Mouse (Mus musculus) C2C12 (cell line): ENCODE data around the gene Shroom2. TPM values are rescaled to one million over a fixed set of nuclear protein-coding genes. Genes with fewer than 3 reads are reported as not detected.

Source experiments
- H3K27me3 ChIP-seq: one replicate; pipeline ENCODE4 v1.6.1; 2011; ENCODE audit not compliant: control insufficient read depth, insufficient read depth, insufficient read length
- H3K36me3 ChIP-seq: one replicate; pipeline ENCODE4 v1.6.1; 2011; ENCODE audit not compliant: control insufficient read depth, insufficient read depth
- H3K4me3 ChIP-seq: one replicate; pipeline ENCODE4 v1.5.1; 2011; ENCODE audit warnings: mild to moderate bottlenecking, control low read depth; ENCODE audit not compliant: poor library complexity, insufficient read depth, severe bottlenecking
- H3K79me2 ChIP-seq: one replicate; pipeline ENCODE4 v1.6.1; 2011; ENCODE audit not compliant: control insufficient read depth, insufficient read depth
- H3K79me3 ChIP-seq: one replicate; pipeline ENCODE4 v1.6.1; 2011; ENCODE audit warnings: low read depth, control low read depth
- H3ac ChIP-seq: one replicate; pipeline ENCODE3; 2011; ENCODE audit warnings: low read depth; ENCODE audit not compliant: control insufficient read depth, insufficient read length
- CEBPB ChIP-seq: IDR thresholded peaks from one replicate; pipeline ENCODE4 v1.6.1; 2011; ENCODE audit warnings: low read depth, mild to moderate bottlenecking, control low read depth, moderate library complexity
- CTCF ChIP-seq: IDR thresholded peaks from one replicate; pipeline ENCODE4 v1.5.1; 2011; ENCODE audit not compliant: control insufficient read depth, insufficient read depth, insufficient read length
- FOSL1 ChIP-seq: IDR thresholded peaks from one replicate; pipeline ENCODE4 v1.8.0; 2011; ENCODE audit warnings: mild to moderate bottlenecking, low read length; ENCODE audit not compliant: poor library complexity, insufficient read depth, severe bottlenecking
- MAX ChIP-seq: IDR thresholded peaks from one replicate; pipeline ENCODE4 v1.6.1; 2011; ENCODE audit warnings: mild to moderate bottlenecking, control low read depth
- MYOD1 ChIP-seq: IDR thresholded peaks from one replicate; pipeline ENCODE4 v1.6.1; 2011; ENCODE audit warnings: low read depth; ENCODE audit not compliant: control insufficient read depth, insufficient read length
- MYOG ChIP-seq: IDR thresholded peaks from one replicate; pipeline ENCODE4 v1.6.1; 2011; ENCODE audit not compliant: control insufficient read depth, insufficient read length; ENCODE audit errors: extremely low read depth
- USF1 ChIP-seq: IDR thresholded peaks from one replicate; pipeline ENCODE4 v1.6.1; 2011; ENCODE audit warnings: low read depth, mild to moderate bottlenecking, control low read depth, moderate library complexity
- polyA plus RNA-seq: library from polyadenylated mRNA; unstranded; fragments of >200 nt; fragmentation: generic; extraction: Trizol; gene quantifications from one replicate; pipeline ENCODE4 v1.2.1, GENCODE M21; 2012; ENCODE audit warnings: missing spikeins

The Shroom2 gene
- polyA plus RNA-seq, 1 experiment, result 0.08 TPM

DNA sequence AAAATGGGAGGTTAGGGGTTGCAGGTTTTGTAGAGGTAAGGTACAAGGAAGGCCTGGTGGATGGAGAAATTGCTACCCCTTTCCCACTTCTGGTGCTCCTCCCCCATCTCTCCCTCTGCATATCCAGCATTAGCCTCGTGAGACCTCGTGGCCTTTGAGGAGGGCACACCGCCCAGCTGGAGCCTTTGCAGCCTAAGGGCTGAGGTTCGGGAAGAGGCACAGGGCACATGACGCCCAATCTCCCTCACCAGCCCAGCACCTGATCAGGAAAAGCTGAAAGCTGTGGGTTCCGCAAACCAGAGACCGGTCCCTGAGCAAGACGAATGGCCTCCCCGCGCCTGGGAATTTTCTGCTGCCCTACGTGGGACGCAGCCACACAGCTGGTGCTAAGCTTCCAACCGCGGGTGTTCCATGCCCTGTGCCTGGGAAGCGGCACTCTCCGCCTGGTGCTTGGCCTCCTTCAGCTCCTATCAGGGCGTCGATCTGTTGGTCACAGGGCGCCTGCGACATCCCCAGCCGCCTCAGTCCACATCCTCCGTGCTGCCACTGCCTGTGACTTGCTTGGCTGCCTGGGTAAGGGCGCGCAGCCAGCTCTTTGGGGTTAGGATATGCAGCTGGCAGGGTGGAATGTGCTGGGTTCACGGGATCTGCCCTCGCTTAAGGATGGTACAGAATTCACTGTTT lies 12.6 kb upstream of the Shroom2 start, which contains the start of gene Gpr143:
Gene Gpr143 (plus strand): TSS at position 202 of the 684 bp plus-strand sequence.
- H3K27me3 ChIP-seq, result no peaks in the 10 kb centered on the region
- H3K79me2 ChIP-seq, result no peaks in the 10 kb centered on the region
- no peak within 1 kb of the TSS for H3ac ChIP-seq
- no peak within 1 kb of the TSS for H3K4me3 ChIP-seq
- no peak for TF ChIP-seq FOSL1
- TF ChIP-seq MYOG, result no peak
- TF ChIP-seq CTCF, result no peak
- no peak for TF ChIP-seq MYOD1
- no peak for TF ChIP-seq MAX
- no peak for TF ChIP-seq CEBPB
- no peak for TF ChIP-seq USF1
- no peaks in the 10 kb centered on the region for H3K79me3 ChIP-seq
- no peaks in the 10 kb centered on the region for H3K36me3 ChIP-seq

DNA sequence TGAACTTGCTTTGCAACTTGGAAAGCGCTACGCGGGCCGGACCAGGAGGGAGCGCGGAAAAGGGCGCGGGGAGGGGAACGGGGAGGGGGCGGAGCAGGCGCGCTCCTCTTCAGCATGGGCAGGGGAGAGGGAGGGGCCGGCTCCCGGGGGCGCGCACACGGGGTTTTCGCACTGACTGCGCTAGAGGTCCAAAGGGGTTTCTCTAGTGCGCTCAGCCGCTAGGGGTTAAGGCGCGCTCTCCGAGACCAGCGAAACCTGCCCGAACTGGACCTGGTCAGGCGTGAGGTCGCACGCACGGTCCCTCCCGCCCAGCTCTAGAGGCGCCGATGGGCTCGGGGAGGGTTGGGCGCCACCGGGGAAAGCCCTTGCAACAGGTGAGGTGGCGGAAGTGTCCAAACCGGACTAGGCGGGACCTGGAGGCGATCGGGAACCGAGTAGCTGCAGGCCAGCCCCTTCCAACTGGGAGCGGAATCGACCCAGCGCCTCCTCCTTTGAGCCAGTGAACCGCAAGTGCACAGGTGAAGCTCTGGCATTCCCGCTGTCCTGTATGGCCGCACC lies 414 bp upstream of the Shroom2 start:
- no peaks in the 10 kb centered on the region for H3K36me3 ChIP-seq
- no peak overlapping the region for H3ac ChIP-seq
- H3K79me2 ChIP-seq, result no peaks in the 10 kb centered on the region
- no peak overlapping the region for H3K4me3 ChIP-seq
- TF ChIP-seq MAX, result no peak
- TF ChIP-seq MYOG, result no peak
- no peak for TF ChIP-seq MYOD1
- TF ChIP-seq CEBPB, result no peak
- no peak for TF ChIP-seq USF1
- no peak for TF ChIP-seq FOSL1
- TF ChIP-seq CTCF, result no peak
- no peaks in the 10 kb centered on the region for H3K27me3 ChIP-seq
- H3K79me3 ChIP-seq, result no peaks in the 10 kb centered on the region

DNA sequence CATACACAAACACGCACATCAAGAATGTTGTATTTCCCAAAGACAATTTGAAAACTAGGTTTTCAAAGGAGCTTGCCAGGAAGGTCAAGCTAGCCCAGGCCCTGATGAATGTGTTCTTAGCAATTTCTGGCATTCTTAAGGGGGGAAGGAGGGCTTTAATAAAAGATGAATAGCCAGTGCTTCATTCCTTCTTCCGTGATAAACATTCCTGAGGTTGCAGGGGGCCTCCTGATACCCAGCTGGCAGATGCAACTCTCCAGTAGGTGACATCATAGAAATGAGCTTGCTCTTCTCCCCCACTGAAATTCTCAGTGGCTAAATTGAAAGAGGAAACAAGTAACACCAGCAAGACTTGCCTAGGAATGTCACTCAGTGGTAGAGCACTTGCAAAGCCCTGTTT lies 5.1 kb downstream of the Shroom2 start:
- Histone ChIP-seq H3K36me3 (no peaks in the 10 kb centered on the region), H3ac (no peak overlapping the region), H3K4me3 (no peak overlapping the region), H3K79me3 (no peaks in the 10 kb centered on the region), H3K27me3 (no peaks in the 10 kb centered on the region), H3K79me2 (no peaks in the 10 kb centered on the region)
- TF ChIP-seq CEBPB, result no peak

GRCm38 (mm10) chrX:152762855-152763254 lies 6.4 kb downstream of the Shroom2 start:
- Histone ChIP-seq H3ac (no peak overlapping the region), H3K27me3 (no peaks in the 10 kb centered on the region), H3K79me3 (no peaks in the 10 kb centered on the region), H3K4me3 (no peak overlapping the region), H3K79me2 (no peaks in the 10 kb centered on the region), H3K36me3 (no peaks in the 10 kb centered on the region)
- TF ChIP-seq CTCF (no peak), USF1 (no peak), FOSL1 (no peak), MYOD1 (no peak), MAX (no peak), MYOG (no peak), CEBPB (no peak)

- TF ChIP-seq CEBPB (no peak), MYOG (no peak), MYOD1 (no peak), USF1 (no peak)
- Histone ChIP-seq H3K79me2 (no peaks in the 10 kb centered on the region), H3K27me3 (no peaks in the 10 kb centered on the region), H3K4me3 (no peak overlapping the region), H3K36me3 (no peaks in the 10 kb centered on the region), H3K79me3 (no peaks in the 10 kb centered on the region), H3ac (no peak overlapping the region)
Measured at GRCm38 (mm10) chrX:152762437-152762836, 6.8 kb downstream of the Shroom2 start.

DNA sequence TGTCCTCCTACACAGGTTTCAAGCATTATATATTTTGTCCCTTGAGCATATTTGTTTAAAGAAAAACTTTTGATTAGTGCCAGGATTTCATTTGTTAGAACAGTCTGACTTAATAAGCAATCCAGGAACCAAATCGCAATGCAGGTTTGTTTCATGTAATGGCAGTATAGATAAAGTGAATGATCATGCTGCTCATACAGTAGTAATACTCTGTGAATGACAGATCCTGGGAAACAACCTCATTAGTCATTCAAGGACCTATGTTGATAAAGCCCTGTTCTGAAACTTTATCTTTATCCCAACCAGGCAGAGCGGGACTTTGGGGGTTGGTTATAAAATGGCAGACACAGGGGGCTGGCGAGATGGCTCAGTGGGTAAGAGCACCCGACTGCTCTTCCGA lies 13.0 kb downstream of the Shroom2 start:
- H3K27me3 ChIP-seq, result no peaks in the 10 kb centered on the region
- H3ac ChIP-seq, result no peak overlapping the region
- H3K79me2 ChIP-seq, result no peaks in the 10 kb centered on the region
- no peak for TF ChIP-seq MYOG
- TF ChIP-seq USF1, result no peak
- no peak for TF ChIP-seq FOSL1
- TF ChIP-seq MAX, result no peak
- no peak for TF ChIP-seq CEBPB
- TF ChIP-seq MYOD1, result no peak
- no peak for TF ChIP-seq CTCF
- no peaks in the 10 kb centered on the region for H3K79me3 ChIP-seq
- H3K4me3 ChIP-seq, result no peak overlapping the region
- H3K36me3 ChIP-seq, result no peaks in the 10 kb centered on the region
